Mouse (Mus musculus) left cerebral cortex, adult 9 months (tissue): Measurements from ENCODE around the gene Tsg101.
"Not testable (repeated sequence)": the region's sequence is repeated elsewhere in the genome, so short reads cannot be mapped to it uniquely, and the experiment has no call there.

Experiments
- DNase-seq, 2 experiments: peaks; one replicate each; pipeline ENCODE4 v3.0.0; 2022; ENCODE audit warnings: low spot score in 2 of 2

Tsg101 gene

GRCm38 (mm10) chr7:46919551-46920176 is at the start of gene Tsg101:
Gene Tsg101 (minus strand): TSS chr7:46919969.
- DNase-seq, result peak; percentile 52 to 88

DNA sequence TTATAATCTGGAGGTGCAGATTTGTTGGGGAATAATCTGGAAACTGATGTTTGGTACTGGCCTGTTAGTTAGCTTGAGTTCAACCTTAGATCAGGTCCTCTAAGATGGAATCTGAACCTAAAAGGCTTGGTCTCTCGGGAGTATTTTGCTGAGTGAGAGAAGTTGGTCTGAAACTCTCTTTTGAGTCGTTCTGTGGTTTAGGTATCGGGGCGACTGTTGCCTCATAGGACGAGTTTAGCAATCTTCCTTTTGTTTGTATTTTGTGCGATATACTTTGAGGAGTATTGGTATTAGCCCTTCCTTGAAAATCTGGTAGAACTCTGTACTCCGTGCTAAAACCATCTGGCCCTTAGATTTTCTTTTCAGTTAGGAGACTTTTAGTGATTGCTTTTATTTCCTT is 44.3 kb upstream of the Tsg101 start:
- no peak for DNase-seq

- DNase-seq, result peak in 1 of 2 experiments; percentile 84
Measured at GRCm38 (mm10) chr7:46962806-46963618, 43.2 kb upstream of the Tsg101 start.

DNA sequence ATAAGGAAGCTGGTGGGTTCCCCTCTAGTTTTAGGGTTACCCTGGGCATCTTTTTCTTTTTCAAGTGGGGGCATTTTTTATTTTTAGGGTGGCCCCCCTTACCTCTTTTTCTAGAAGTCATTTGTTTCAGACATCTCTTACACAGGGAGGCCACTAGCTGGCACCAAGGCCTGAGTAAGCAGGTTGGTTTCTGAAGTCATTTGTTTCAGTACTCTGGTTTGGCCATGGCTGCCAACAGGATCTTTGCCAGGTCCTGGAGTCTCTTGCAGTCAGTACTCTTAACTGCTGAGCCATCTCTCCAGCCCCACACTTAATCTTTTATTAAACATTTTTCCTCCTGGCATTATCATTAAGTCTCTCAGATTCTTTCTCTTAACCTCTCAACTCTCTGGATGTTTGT is 42.4 kb upstream of the Tsg101 start:
- DNase-seq, result no peak

- no peak for DNase-seq
Measured at GRCm38 (mm10) chr7:46960991-46961390, 41.2 kb upstream of the Tsg101 start.

DNA sequence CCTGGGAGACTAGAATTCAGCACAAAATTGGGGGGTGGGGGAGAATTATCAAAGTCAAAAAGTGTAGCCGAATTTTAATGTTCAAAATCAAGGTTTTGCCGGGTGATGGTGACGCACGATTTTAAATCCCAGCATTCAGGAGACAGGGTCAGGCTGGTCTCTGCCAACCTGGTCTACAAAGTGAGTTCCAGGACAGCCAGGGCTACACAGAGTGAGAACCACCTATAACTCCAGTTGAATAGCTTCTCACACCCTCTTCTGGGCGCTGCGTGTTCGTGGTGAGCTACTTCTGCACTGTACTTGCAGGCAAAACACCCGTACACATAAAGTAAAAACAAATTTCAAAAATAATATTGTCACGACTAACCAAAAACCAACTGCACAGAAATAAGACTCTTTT is 39.1 kb upstream of the Tsg101 start:
- DNase-seq, result no peak

- DNase-seq, result peak; percentile 57 to 93
Measured at GRCm38 (mm10) chr7:46957831-46958691, 38.3 kb upstream of the Tsg101 start, which contains the start of gene Uevld. Gene Uevld (minus strand): TSS chr7:46958527.

GRCm38 (mm10) chr7:46935847-46936246 is 16.1 kb upstream of the Tsg101 start:
- DNase-seq, result no peak

GRCm38 (mm10) chr7:46934788-46935187 is 15.0 kb upstream of the Tsg101 start:
- no peak for DNase-seq

- no peak for DNase-seq
Measured at GRCm38 (mm10) chr7:46931370-46931769, 11.6 kb upstream of the Tsg101 start.

DNA sequence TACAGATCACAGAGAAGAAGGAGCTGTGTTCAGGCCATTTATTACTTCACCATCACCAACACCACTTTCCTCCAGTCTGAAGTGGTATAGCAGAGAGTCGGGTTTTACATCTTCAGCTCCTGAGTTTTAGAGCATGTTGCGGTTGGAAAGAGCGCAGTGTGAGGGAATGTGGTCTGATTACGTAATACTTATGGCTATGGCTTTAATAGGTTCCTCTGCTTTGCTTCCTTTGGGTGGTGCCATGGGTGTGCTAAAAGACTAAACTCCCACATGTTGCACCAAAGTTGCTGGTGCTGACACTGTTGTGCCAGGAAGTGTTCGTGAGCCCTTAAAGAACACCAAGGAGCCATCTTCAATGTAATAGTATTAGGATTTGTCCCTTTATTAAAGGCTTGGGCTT is 8.5 kb upstream of the Tsg101 start:
- DNase-seq, result no peak

DNA sequence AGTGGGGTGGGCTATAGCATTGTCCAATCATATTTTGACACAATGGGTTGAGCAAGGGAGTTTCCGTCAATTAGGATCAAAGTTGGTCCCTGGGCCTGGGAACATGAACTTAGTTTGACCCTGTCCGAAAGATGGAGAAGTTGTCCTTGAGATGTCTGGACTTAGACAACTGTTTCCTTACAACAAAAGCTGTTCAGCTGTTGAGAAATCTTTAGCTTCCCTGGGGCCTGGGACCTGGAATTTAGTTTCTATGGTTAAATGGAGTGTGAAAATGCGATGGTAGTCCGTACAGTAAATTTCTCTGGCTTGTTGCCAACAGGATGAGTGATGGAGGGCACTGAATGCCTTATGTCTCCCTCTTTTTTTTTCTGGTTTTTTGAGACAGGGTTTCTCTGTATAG is 2.3 kb upstream of the Tsg101 start:
- DNase-seq, result no peak

DNA sequence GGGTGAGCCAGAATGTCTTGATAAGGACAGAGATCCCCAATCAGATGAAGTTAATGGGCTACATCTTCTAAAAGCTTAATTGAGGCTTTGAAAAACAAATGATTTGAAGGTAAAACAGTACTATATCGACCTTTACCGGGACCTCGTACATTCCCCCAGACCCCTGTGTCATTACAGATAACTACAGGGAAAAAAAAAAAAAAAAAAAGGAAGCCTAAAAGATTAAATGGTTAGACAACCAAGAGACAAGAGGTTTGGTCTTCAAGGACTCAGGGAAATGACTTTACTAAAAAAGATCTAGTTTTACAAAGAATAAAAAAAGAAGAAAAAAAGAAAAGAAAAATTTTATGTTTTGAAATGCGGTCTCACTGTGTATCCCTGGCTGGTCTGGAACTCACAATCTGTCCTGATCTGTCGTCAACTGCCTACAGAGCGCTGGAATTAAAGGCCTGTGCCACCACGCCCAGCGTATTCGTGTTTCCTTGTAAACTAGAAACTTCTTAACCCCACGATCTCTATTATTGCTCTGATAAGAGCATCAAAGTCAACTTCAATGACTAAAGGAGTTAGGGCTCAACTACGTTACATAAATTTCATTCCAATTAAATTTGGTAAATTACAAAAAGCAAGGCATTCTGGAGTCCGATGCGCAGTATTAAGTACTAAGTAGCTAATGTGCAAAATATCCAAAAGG is 944 bp downstream of the Tsg101 start:
- no peak for DNase-seq

- no peak for DNase-seq
Measured at GRCm38 (mm10) chr7:46916376-46916775, 3.4 kb downstream of the Tsg101 start.

DNA sequence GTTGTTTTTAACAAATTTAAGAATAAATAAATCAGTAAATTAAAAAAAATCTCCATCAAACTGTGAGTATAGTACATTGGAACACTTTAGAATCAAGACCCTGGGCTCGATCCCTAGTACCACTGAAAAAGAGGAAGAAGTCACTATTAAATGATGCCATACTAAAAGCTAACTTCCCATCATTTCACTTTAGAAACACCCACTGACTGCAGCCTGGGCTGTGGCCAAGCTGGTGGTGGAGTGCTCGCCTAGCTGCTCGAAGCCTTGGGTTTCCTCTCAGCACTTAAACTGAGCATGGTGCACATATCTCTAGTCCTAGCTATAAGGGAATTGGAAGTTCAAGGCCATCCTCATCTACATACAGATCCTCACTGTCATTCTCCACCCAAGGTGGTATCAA is 8.5 kb downstream of the Tsg101 start:
- no peak for DNase-seq

- no peak for DNase-seq
Measured at GRCm38 (mm10) chr7:46899343-46899742, 20.4 kb downstream of the Tsg101 start.

GRCm38 (mm10) chr7:46895511-46895910 is 24.3 kb downstream of the Tsg101 start:
- no peak for DNase-seq

GRCm38 (mm10) chr7:46883304-46883703 is 36.5 kb downstream of the Tsg101 start:
- no peak for DNase-seq

DNA sequence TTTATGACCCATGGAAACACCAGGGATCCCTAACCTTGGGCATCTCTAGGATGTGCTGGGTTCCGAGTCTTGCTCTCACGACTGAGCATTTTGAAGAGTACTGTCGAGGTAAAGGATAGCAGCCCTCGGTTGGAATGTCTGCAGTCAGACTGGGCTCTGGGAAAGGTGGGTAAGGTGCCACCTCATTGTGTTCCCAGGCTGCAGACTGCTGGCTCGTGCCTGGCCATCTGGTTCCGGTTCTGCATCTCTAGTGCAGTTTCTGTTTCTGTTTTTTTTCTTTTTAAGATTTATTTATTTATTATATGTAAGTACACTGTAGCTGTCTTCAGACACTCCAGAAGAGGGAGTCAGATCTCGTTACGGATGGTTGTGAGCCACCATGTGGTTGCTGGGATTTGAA is 37.8 kb downstream of the Tsg101 start:
- DNase-seq, result not testable (repeated sequence)

GRCm38 (mm10) chr7:46880992-46881391 is 38.8 kb downstream of the Tsg101 start:
- no peak for DNase-seq

- DNase-seq, result no peak
Measured at GRCm38 (mm10) chr7:46879851-46880250, 39.9 kb downstream of the Tsg101 start.

DNA sequence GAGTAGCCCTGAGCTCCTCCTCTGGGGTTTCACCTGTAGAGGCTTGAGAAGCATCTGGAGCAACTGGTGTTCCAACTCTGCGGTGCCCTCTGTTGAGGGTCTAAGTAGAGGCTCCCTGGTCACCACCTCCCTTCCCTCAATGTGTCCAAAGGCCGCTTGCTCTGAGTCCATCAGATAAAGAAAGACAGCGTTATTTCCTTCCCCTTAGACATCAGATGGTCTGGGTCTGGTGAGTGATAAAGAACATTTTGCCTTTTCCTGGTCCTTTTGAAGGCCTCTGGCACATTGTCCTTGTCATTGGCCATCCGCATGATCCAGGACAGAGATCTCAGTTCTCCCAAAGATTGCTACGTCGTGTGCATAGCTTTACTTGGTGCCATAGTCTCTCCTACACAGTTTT is 42.5 kb downstream of the Tsg101 start:
- DNase-seq, result no peak
